Mouse (Mus musculus) kidney, postnatal 0 days (tissue): ENCODE measurements around the gene 4833427G06Rik. TPM values are rescaled to one million over a fixed set of nuclear protein-coding genes. Genes with fewer than 3 reads are reported as not detected.

Experiments used
- ATAC-seq: fragments of 200-750 bp; cut with Nextera tagmentation; replicated peaks from 2 replicates; pipeline ENCODE4 v1.8.0; 2017; ENCODE audit warnings: low read depth, moderate number of reproducible peaks, moderate TSS enrichment, moderate library complexity; ENCODE audit not compliant: low FRiP score
- DNase-seq: peaks from one replicate; pipeline ENCODE4 v3.0.0-alpha.2; 2016; ENCODE audit warnings: low spot score
- H3K27ac ChIP-seq: fragments of 300-500 bp; sonication (generic); 2 replicates; pipeline ENCODE4 v1.5.1; 2014; ENCODE audit warnings: mild to moderate bottlenecking
- H3K27me3 ChIP-seq: fragments of 300-500 bp; sonication (generic); 2 replicates; pipeline ENCODE4 v1.6.1; 2014; ENCODE audit warnings: low read length, mixed read lengths; ENCODE audit not compliant: insufficient read depth
- H3K36me3 ChIP-seq: fragments of 300-500 bp; sonication (generic); 2 replicates; pipeline ENCODE4 v1.6.1; 2014; ENCODE audit warnings: low read length, mixed read lengths; ENCODE audit not compliant: insufficient read depth
- H3K4me1 ChIP-seq: fragments of 300-500 bp; sonication (generic); replicated peaks from 2 replicates; pipeline ENCODE4 v1.6.1; 2014; ENCODE audit warnings: antibody characterized with exemption, low read length, mixed read lengths; ENCODE audit not compliant: insufficient read depth
- H3K4me2 ChIP-seq: fragments of 300-500 bp; sonication (generic); 2 replicates; pipeline ENCODE4 v1.6.1; 2014; ENCODE audit warnings: mild to moderate bottlenecking, low read length, moderate library complexity, mixed read lengths
- H3K4me3 ChIP-seq: fragments of 300-500 bp; sonication (generic); replicated peaks from 2 replicates; pipeline ENCODE4 v1.5.1; 2014; ENCODE audit warnings: low read depth, low read length
- H3K9ac ChIP-seq: fragments of 300-500 bp; sonication (generic); 2 replicates; pipeline ENCODE4 v1.6.1; 2014; ENCODE audit warnings: low read depth, low read length
- H3K9me3 ChIP-seq: fragments of 300-500 bp; sonication (generic); replicated peaks from 2 replicates; pipeline ENCODE4 v1.6.1; 2016; ENCODE audit warnings: low read length, inconsistent platforms, mixed read lengths
- CTCF ChIP-seq: IDR thresholded peaks from 2 replicates; pipeline ENCODE4 v1.5.1; 2016; ENCODE audit warnings: antibody characterized with exemption, low read depth, mild to moderate bottlenecking, moderate library complexity
- WGBS: fragments of 180-500 bp; shearing (Covaris S2); extraction: QIAGEN DNeasy Blood & Tissue Kit; methylation state at CpG from one replicate; pipeline ENCODE4 v1.1.7; 2014; 5-methylcytosine and 5-hydroxymethylcytosine counted together
- polyA plus RNA-seq: library from polyadenylated mRNA; unstranded; fragments of >200 nt; fragmentation: Nextera tagmentation; extraction: Ambion mirVana; gene quantifications from 2 replicates; pipeline ENCODE4 v1.2.1, GENCODE M21; 2015

The 4833427G06Rik gene
- polyA plus RNA-seq, 1 experiment from 2014 or later, result not detected

- Histone ChIP-seq H3K9ac (peak overlapping the region; percentile 61), H3K36me3 (no peaks in the 10 kb centered on the region), H3K4me2 (peak overlapping the region; percentile 97), H3K4me3 (peak overlapping the region; percentile 53), H3K4me1 (peaks cover 8% of the 10 kb centered on the region), H3K27me3 (no peaks in the 10 kb centered on the region), H3K9me3 (no peaks in the 10 kb centered on the region), H3K27ac (peak overlapping the region; percentile 68; the same call in 1 of the 2 replicates)
- DNase-seq, result peak; percentile 37
- no peak for TF ChIP-seq CTCF
- under 1% methylated on average over 17 of the region's 17 CpGs for WGBS
- ATAC-seq, result peak; percentile 55
These were observed 25.4 kb downstream of the 4833427G06Rik start for GRCm38 (mm10) chr9:51076300-51076978.

GRCm38 (mm10) chr9:51075780-51076179 is 26.1 kb downstream of the 4833427G06Rik start:
- WGBS, result 28% methylated on average over 3 of the region's 3 CpGs
- Histone ChIP-seq H3K4me3 (peak overlapping the region; percentile 53), H3K36me3 (no peaks in the 10 kb centered on the region), H3K9me3 (no peaks in the 10 kb centered on the region), H3K9ac (no peak overlapping the region), H3K4me2 (peak overlapping the region; percentile 97), H3K27me3 (no peaks in the 10 kb centered on the region), H3K4me1 (peaks cover 8% of the 10 kb centered on the region), H3K27ac (no peak overlapping the region)
- no peak for TF ChIP-seq CTCF
- ATAC-seq (no peak), DNase-seq (peak; percentile 57)

GRCm38 (mm10) chr9:51070801-51071200 is 31.1 kb downstream of the 4833427G06Rik start:
- 77% methylated on average over 4 of the region's 4 CpGs for WGBS
- DNase-seq, result no peak
- no peak for ATAC-seq
- Histone ChIP-seq H3K4me1 (no peaks in the 10 kb centered on the region), H3K4me3 (no peak overlapping the region), H3K27ac (no peak overlapping the region), H3K27me3 (no peaks in the 10 kb centered on the region), H3K4me2 (no peak overlapping the region), H3K9ac (no peak overlapping the region), H3K9me3 (no peaks in the 10 kb centered on the region), H3K36me3 (no peaks in the 10 kb centered on the region)
- no peak for TF ChIP-seq CTCF

GRCm38 (mm10) chr9:51068202-51068601 is 33.7 kb downstream of the 4833427G06Rik start:
- H3K4me1 ChIP-seq, result no peaks in the 10 kb centered on the region
- no peak for TF ChIP-seq CTCF
- WGBS, result 33% methylated on average over 3 of the region's 3 CpGs
- no peak overlapping the region for H3K27ac ChIP-seq
- no peak overlapping the region for H3K4me3 ChIP-seq
- DNase-seq, result no peak
- no peaks in the 10 kb centered on the region for H3K9me3 ChIP-seq
- H3K27me3 ChIP-seq, result no peaks in the 10 kb centered on the region
- H3K9ac ChIP-seq, result no peak overlapping the region
- H3K4me2 ChIP-seq, result no peak overlapping the region
- no peaks in the 10 kb centered on the region for H3K36me3 ChIP-seq
- no peak for ATAC-seq

- no peaks in the 10 kb centered on the region for H3K4me1 ChIP-seq
- H3K27me3 ChIP-seq, result no peaks in the 10 kb centered on the region
- H3K4me2 ChIP-seq, result no peak within 1 kb of the TSS
- no peak for TF ChIP-seq CTCF
- 0 out of 2 replicates have a peak, but pooled peaks cover 2% of the 10 kb centered on the region for H3K36me3 ChIP-seq
- no peak within 1 kb of the TSS for H3K27ac ChIP-seq
- H3K9me3 ChIP-seq, result no peaks in the 10 kb centered on the region
- no peak within 1 kb of the TSS for H3K4me3 ChIP-seq
- DNase-seq (no peak), ATAC-seq (no peak)
- no peak within 1 kb of the TSS for H3K9ac ChIP-seq
- 83% methylated on average over 2 of the region's 2 CpGs for WGBS
These were observed 41.3 kb downstream of the 4833427G06Rik start, which contains the start of gene Btg4 for GRCm38 (mm10) chr9:51060601-51061000. TSS of gene Btg4 (plus strand) at chr9:51060901.

- Histone ChIP-seq H3K36me3 (0 out of 2 replicates have a peak, but pooled peaks cover 2% of the 10 kb centered on the region), H3K27ac (no peak overlapping the region), H3K27me3 (no peaks in the 10 kb centered on the region), H3K4me1 (no peaks in the 10 kb centered on the region), H3K4me3 (no peak overlapping the region), H3K9ac (no peak overlapping the region), H3K4me2 (no peak overlapping the region), H3K9me3 (no peaks in the 10 kb centered on the region)
- 78% methylated on average over 4 of the region's 4 CpGs for WGBS
- no peak for DNase-seq
- ATAC-seq, result no peak
- no peak for TF ChIP-seq CTCF
These were observed 42.8 kb downstream of the 4833427G06Rik start for GRCm38 (mm10) chr9:51058951-51059521.
